Mouse (Mus musculus) neural tube, embryonic 13.5 days (tissue): Measurements from ENCODE around the gene Lrit2. TPM values are rescaled to one million over a fixed set of nuclear protein-coding genes. Genes with fewer than 3 reads are reported as not detected.

Source experiments
- ATAC-seq: fragments of 200-750 bp; cut with Nextera tagmentation; 2 replicates; pipeline ENCODE4 v1.8.0; 2017; ENCODE audit warnings: low read depth, mild to moderate bottlenecking, moderate TSS enrichment, moderate library complexity
- H3K27ac ChIP-seq: fragments of 300-500 bp; sonication (generic); replicated peaks from 2 replicates; pipeline ENCODE4 v1.5.1; 2015; ENCODE audit warnings: moderate library complexity, mild to moderate bottlenecking, inconsistent platforms
- H3K27me3 ChIP-seq: fragments of 300-500 bp; sonication (generic); 2 replicates; pipeline ENCODE4 v1.6.1; 2015; ENCODE audit warnings: mild to moderate bottlenecking, inconsistent platforms
- H3K36me3 ChIP-seq: fragments of 300-500 bp; sonication (generic); 2 replicates; pipeline ENCODE4 v1.6.1; 2015; ENCODE audit warnings: mild to moderate bottlenecking, inconsistent platforms
- H3K4me1 ChIP-seq: fragments of 300-500 bp; sonication (generic); replicated peaks from 2 replicates; pipeline ENCODE4 v1.6.1; 2015; ENCODE audit warnings: inconsistent platforms
- H3K4me2 ChIP-seq: fragments of 300-500 bp; sonication (generic); 2 replicates; pipeline ENCODE4 v1.6.1; 2015; ENCODE audit warnings: inconsistent platforms, mild to moderate bottlenecking, moderate library complexity
- H3K4me3 ChIP-seq: fragments of 300-500 bp; sonication (generic); 2 replicates; pipeline ENCODE4 v1.5.1; 2015; ENCODE audit warnings: mild to moderate bottlenecking, inconsistent platforms
- H3K9ac ChIP-seq: fragments of 300-500 bp; sonication (generic); 2 replicates; pipeline ENCODE4 v1.6.1; 2015; ENCODE audit warnings: moderate library complexity, mild to moderate bottlenecking, inconsistent platforms
- H3K9me3 ChIP-seq: fragments of 300-500 bp; sonication (generic); 2 replicates; pipeline ENCODE4 v1.6.1; 2016; ENCODE audit warnings: inconsistent platforms
- WGBS: fragments of 180-500 bp; shearing (Covaris S2); methylation state at CpG from one replicate; pipeline ENCODE4 v1.1.7; 2015; 5-methylcytosine and 5-hydroxymethylcytosine counted together
- polyA plus RNA-seq: library from polyadenylated mRNA; unstranded; fragments of >200 nt; fragmentation: Nextera tagmentation; extraction: Ambion mirVana; gene quantifications from 2 replicates; pipeline ENCODE4 v1.2.1, GENCODE M21; 2015

Gene Lrit2
- polyA plus RNA-seq = not detected in 2 replicates

GRCm38 (mm10) chr14:37067629-37068028, at the start of gene Lrit2:
TSS of gene Lrit2 (plus strand) at chr14:37067929.
- no peaks in the 10 kb centered on the region for H3K4me1 ChIP-seq
- H3K4me3 ChIP-seq = no peak within 1 kb of the TSS
- H3K9me3 ChIP-seq = no peaks in the 10 kb centered on the region
- H3K27me3 ChIP-seq = no peaks in the 10 kb centered on the region
- H3K27ac ChIP-seq = no peak within 1 kb of the TSS
- H3K9ac ChIP-seq = no peak within 1 kb of the TSS
- no peak within 1 kb of the TSS for H3K4me2 ChIP-seq
- 77% methylated on average over 5 of the region's 5 CpGs for WGBS
- no peak for ATAC-seq
- no peaks in the 10 kb centered on the region for H3K36me3 ChIP-seq

DNA sequence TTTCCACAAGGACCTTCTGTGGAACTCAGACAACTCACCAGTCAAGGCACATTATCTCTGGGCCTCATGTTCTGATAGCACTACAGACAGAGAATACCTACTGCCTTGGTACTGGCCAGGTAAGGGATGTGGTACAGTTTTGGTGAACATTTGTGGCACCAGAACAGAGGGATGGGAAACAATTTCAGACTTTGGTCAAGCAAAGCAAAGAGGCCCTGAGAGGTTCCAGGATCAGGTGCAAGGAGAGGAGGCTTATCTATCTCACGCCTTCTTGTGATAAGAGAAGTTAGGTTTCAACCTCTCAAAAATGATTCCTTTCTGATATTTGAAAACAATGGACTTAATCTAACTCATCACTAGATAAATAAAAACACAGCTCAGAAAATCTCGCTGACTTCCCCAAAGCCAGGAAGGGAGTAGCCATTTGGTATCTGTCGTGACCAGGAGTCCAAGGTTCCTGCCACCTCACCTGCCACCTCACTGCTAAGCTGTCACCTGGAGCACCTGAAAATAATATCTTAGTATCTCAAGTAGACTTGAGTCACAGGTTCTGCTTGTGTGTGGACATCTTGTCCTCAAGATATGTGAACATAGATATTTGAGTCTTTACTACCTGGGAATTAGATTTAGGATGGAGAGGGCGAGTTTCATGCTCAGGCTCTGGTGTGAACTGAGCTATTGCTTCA, 40.3 kb upstream of the Lrit2 start:
- Histone ChIP-seq H3K27me3 (no peaks in the 10 kb centered on the region), H3K27ac (no peak overlapping the region), H3K36me3 (no peaks in the 10 kb centered on the region), H3K4me1 (peaks cover 2% of the 10 kb centered on the region; the same call in 1 of the 2 replicates), H3K4me2 (no peak overlapping the region), H3K9ac (no peak overlapping the region), H3K9me3 (no peaks in the 10 kb centered on the region), H3K4me3 (no peak overlapping the region)
- ATAC-seq = no peak
- WGBS = 84% methylated on average over 4 of the region's 4 CpGs

DNA sequence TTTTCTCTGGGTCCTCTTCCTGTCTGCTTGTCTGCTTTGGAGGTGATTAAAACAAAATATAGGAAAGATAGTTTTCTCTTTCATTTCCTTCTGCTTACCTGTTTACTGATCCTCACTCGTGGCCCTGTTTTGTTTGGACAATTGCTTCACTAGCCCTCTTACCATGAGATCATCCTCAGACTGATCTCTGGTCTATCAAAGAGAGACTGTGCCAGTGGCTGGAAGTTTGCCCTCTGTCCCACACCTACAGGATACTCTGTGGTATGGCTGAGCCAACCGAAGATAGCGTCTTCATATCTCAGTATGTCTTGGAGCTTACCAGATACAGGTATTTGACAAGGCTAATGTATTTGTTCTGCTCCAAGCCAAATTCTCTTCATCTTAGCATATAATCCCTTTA, 39.8 kb upstream of the Lrit2 start:
- H3K27ac ChIP-seq = no peak overlapping the region
- H3K9ac ChIP-seq = no peak overlapping the region
- H3K4me3 ChIP-seq = no peak overlapping the region
- H3K27me3 ChIP-seq = no peaks in the 10 kb centered on the region
- ATAC-seq = no peak
- no peak overlapping the region for H3K4me2 ChIP-seq
- 97% methylated on average over 3 of the region's 3 CpGs for WGBS
- no peaks in the 10 kb centered on the region for H3K36me3 ChIP-seq
- H3K9me3 ChIP-seq = no peaks in the 10 kb centered on the region
- H3K4me1 ChIP-seq = peaks cover 6% of the 10 kb centered on the region; the same call in 1 of the 2 replicates

GRCm38 (mm10) chr14:37028555-37028954, 39.2 kb upstream of the Lrit2 start:
- ATAC-seq = no peak
- no peak overlapping the region for H3K9ac ChIP-seq
- H3K4me3 ChIP-seq = no peak overlapping the region
- no peaks in the 10 kb centered on the region for H3K27me3 ChIP-seq
- no peaks in the 10 kb centered on the region for H3K36me3 ChIP-seq
- no peak overlapping the region for H3K4me2 ChIP-seq
- peaks cover 6% of the 10 kb centered on the region; the same call in 1 of the 2 replicates for H3K4me1 ChIP-seq
- H3K9me3 ChIP-seq = no peaks in the 10 kb centered on the region
- WGBS = 79% methylated on average over 3 of the region's 3 CpGs
- H3K27ac ChIP-seq = no peak overlapping the region

DNA sequence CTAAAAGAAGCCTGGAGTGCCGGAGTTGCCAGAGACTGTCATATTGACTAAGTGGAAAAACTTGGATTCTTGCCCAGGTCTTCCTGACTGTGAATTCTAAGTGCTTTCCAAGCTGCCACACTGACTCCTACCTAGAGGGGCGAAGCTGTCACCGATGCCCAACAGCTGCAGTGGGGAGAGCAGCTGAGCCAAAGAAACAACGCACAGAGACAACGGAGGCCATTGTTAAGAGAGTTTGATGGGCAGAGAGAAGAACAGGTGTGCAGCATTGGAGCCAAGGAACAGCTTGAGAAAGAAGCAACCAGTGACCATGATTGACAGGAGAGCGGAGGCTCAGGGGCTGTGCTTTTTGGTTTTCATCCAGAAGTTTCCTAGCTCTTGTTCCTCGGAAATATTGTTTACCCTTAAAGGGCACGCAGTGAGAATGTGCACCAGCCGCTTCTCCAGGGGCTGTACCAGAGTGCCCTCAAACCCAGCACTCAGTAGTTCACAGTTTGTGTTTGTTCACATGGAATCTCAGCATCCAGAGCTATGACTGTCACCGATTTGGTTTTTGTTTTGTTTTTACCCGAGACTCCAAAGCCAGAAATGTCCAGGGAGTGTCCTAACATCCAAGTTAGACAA, 35.1 kb upstream of the Lrit2 start:
- Histone ChIP-seq H3K4me3 (no peak overlapping the region), H3K4me2 (no peak overlapping the region), H3K9me3 (no peaks in the 10 kb centered on the region), H3K27ac (no peak overlapping the region), H3K9ac (no peak overlapping the region), H3K36me3 (no peaks in the 10 kb centered on the region), H3K27me3 (no peaks in the 10 kb centered on the region), H3K4me1 (peaks cover 6% of the 10 kb centered on the region; the same call in 1 of the 2 replicates)
- 64% methylated on average over 11 of the region's 11 CpGs for WGBS
- ATAC-seq = peak; percentile 69

DNA sequence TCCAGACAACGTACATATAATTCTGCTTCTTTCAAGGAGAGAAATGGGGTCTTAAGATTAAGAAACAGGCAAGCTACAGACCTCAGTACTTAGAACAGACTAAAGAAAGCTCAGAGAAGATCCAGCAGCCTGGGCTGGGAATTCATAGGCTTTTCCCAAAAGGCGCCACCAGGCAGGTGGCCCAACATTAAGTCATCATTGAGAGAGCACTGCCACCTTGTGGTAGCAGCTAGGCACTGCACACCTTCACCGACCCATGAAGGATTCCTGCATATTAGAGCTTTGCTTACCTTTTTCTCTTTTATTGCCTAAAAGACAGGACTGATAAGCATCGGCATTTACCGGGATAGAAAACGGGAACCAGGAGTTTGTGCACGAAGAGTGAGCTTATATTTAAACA, 34.5 kb upstream of the Lrit2 start:
- Histone ChIP-seq H3K27ac (no peak overlapping the region), H3K27me3 (no peaks in the 10 kb centered on the region), H3K4me1 (peaks cover 6% of the 10 kb centered on the region; the same call in 1 of the 2 replicates), H3K9me3 (no peaks in the 10 kb centered on the region), H3K36me3 (no peaks in the 10 kb centered on the region), H3K4me3 (no peak overlapping the region), H3K4me2 (no peak overlapping the region), H3K9ac (no peak overlapping the region)
- peak; percentile 76 for ATAC-seq
- 17% methylated on average over 7 of the region's 7 CpGs for WGBS

- Histone ChIP-seq H3K9ac (no peak overlapping the region), H3K4me1 (peaks cover 6% of the 10 kb centered on the region; the same call in 1 of the 2 replicates), H3K4me2 (no peak overlapping the region), H3K9me3 (no peaks in the 10 kb centered on the region), H3K27me3 (no peaks in the 10 kb centered on the region), H3K4me3 (no peak overlapping the region), H3K27ac (no peak overlapping the region), H3K36me3 (no peaks in the 10 kb centered on the region)
- no peak for ATAC-seq
- WGBS = 51% methylated on average over 5 of the region's 5 CpGs
Observed at GRCm38 (mm10) chr14:37034432-37034831, 33.3 kb upstream of the Lrit2 start.

DNA sequence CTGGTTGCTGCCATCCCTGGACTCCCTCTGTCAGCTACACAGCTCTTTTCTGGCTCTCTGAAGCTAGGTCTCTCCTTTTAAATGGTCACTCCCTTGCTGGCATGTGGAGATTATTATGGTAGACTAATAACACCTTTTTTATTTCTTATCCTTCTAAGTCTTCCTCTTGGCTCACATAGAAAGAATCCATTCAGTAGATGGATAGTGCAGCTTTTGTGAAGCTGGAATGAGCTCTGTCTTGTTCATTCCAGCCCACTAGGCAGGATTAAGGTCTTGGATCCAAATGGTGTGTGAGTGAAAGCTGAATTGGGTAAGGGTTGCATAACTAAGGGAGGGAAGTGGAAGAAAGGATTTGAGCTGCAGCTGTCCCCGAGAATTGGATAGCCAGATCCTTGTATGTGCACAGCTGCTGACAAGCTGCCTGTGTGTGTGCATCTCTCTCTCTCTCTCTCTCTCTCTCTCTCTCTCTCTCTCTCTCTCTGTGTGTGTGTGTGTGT, 18.8 kb upstream of the Lrit2 start, which contains the start of gene Rgr:
Gene Rgr (minus strand): TSS at position 51 of the 497 bp plus-strand sequence.
- no peaks in the 10 kb centered on the region for H3K36me3 ChIP-seq
- no peaks in the 10 kb centered on the region for H3K9me3 ChIP-seq
- H3K4me1 ChIP-seq = no peaks in the 10 kb centered on the region
- no peak for ATAC-seq
- H3K27ac ChIP-seq = no peak within 1 kb of the TSS
- WGBS = 45% methylated on average over 1 of the region's 1 CpGs
- H3K27me3 ChIP-seq = no peaks in the 10 kb centered on the region
- H3K4me3 ChIP-seq = no peak within 1 kb of the TSS
- H3K4me2 ChIP-seq = no peak within 1 kb of the TSS
- H3K9ac ChIP-seq = no peak within 1 kb of the TSS

GRCm38 (mm10) chr14:37064849-37065248, 2.9 kb upstream of the Lrit2 start:
- H3K4me2 ChIP-seq = no peak overlapping the region
- WGBS = 48% methylated on average over 2 of the region's 2 CpGs
- H3K9ac ChIP-seq = no peak overlapping the region
- no peaks in the 10 kb centered on the region for H3K36me3 ChIP-seq
- no peak overlapping the region for H3K27ac ChIP-seq
- no peak for ATAC-seq
- no peaks in the 10 kb centered on the region for H3K4me1 ChIP-seq
- H3K9me3 ChIP-seq = no peaks in the 10 kb centered on the region
- H3K27me3 ChIP-seq = no peaks in the 10 kb centered on the region
- H3K4me3 ChIP-seq = no peak overlapping the region

GRCm38 (mm10) chr14:37066636-37067035, 1.1 kb upstream of the Lrit2 start:
- Histone ChIP-seq H3K9me3 (no peaks in the 10 kb centered on the region), H3K27me3 (no peaks in the 10 kb centered on the region), H3K27ac (no peak overlapping the region), H3K36me3 (no peaks in the 10 kb centered on the region), H3K4me3 (no peak overlapping the region), H3K9ac (no peak overlapping the region), H3K4me1 (no peaks in the 10 kb centered on the region), H3K4me2 (no peak overlapping the region)
- 65% methylated on average over 2 of the region's 2 CpGs for WGBS
- ATAC-seq = no peak

DNA sequence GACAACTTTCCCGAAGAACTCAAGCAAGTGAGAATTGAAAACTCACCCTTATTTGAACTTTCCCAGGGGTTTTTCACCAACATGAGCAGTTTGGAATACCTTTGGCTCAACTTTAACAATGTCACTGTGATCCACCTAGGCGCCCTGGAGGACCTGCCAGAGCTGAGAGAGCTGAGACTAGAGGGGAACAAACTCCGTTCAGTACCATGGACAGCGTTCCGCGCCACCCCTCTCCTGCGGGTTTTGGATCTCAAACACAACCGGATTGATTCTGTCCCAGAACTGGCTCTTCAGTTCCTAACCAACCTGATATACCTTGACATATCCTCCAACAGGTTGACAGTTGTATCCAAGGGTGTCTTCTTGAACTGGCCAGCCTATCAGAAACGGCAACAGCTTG, 787 bp downstream of the Lrit2 start:
- no peaks in the 10 kb centered on the region for H3K9me3 ChIP-seq
- 19% methylated on average over 9 of the region's 9 CpGs for WGBS
- no peak overlapping the region for H3K4me3 ChIP-seq
- no peak overlapping the region for H3K27ac ChIP-seq
- H3K36me3 ChIP-seq = no peaks in the 10 kb centered on the region
- no peak overlapping the region for H3K9ac ChIP-seq
- no peaks in the 10 kb centered on the region for H3K27me3 ChIP-seq
- no peak overlapping the region for H3K4me2 ChIP-seq
- H3K4me1 ChIP-seq = no peaks in the 10 kb centered on the region
- no peak for ATAC-seq

DNA sequence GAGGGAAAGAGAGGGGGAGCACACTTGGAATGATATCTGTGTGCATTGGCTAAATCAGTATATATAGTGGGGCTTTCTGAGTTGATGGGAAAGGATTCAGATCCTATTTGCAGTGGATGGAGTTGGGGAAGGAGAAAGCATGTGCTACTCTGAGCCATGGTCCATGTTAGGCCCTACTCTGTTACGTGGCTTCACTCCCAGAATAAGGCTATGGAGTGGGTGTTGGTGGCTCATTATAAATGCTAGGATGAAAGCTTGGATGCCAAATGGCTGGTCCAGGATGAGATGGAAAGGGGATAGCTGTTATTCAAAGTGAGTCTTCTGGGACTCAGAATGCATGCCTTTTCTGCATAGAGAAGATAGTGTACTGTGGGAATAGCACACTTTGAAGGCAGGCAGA, 13.0 kb downstream of the Lrit2 start:
- H3K9me3 ChIP-seq = no peaks in the 10 kb centered on the region
- no peaks in the 10 kb centered on the region for H3K36me3 ChIP-seq
- H3K9ac ChIP-seq = no peak overlapping the region
- no peaks in the 10 kb centered on the region for H3K4me1 ChIP-seq
- no peak overlapping the region for H3K4me2 ChIP-seq
- no peak for ATAC-seq
- H3K4me3 ChIP-seq = no peak overlapping the region
- H3K27me3 ChIP-seq = no peaks in the 10 kb centered on the region
- H3K27ac ChIP-seq = no peak overlapping the region
- 91% methylated on average over 1 of the region's 1 CpGs for WGBS
